Mouse (Mus musculus) layer of hippocampus, postnatal 10 days (tissue): ENCODE results near the gene Snai3. TPM values are rescaled to one million over a fixed set of nuclear protein-coding genes. Genes with fewer than 3 reads are reported as not detected.

Experiments
- DNase-seq, 2 experiments: peaks; one replicate each; pipeline ENCODE4 v3.0.0; 2021; ENCODE audit warnings: low spot score in 2 of 2
- microRNA-seq, 2 experiments: library from miRNA; unstranded; fragments of <30 nt; microRNA quantifications; one replicate each; pipeline ENCODE4 v1.2.0; 2021
- total RNA-seq, 2 experiments: library from RNA; stranded (reverse); gene quantifications; 2 replicates each; pipeline ENCODE4 v1.2.3; 2021

The Snai3 gene
- total RNA-seq, 2 experiments from 2014 or later = not detected

- DNase-seq = no peak
Measured at GRCm38 (mm10) chr8:122431694-122432442, 28.7 kb downstream of the Snai3 start.

DNA sequence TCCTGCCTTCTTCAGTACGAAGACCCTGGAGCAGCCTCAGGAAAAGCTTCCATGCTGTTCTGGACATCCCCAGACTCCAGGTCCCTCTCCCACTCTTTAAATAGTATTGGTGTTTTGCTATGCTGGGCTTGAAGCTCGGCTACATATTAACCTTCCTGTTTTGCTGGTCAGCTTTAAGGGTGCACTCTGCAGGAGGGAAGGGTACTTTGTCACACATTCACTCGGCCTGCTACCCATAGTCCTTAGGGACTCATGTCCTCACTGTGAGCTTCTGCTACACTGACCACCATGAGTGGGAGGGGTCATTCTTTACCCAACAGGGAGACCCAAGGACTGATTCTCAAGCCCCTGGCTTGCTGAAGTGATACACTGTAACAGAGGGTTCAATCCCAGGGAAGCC, 29.9 kb downstream of the Snai3 start:
- no peak for DNase-seq

DNA sequence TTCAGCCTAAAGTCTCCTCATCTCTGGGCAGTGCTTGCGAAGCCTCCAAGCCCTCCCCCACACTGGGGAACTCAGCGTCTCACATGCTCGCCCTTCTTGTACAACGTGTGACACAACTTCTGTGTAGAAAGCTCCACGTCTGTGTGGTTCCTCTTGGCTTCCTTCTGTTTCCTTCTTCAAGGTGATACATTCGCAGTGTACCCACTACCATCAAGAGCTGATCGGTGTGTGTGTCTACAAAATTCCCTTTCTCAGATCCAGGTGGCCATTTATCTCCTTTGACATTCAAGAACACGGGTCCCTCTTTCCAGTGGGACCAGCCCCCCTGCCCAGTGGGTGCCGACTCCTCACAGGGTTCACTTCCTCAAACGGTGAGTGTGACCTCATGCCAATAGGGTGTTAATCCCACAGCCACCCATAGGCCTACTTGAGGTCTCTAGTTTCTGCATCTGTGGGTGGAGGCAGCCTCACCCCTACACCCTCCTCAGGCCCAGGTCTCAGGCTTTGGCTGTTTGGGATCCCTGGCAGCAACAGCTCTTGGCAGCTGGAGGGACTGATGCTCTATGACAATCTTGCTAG, 30.4 kb downstream of the Snai3 start:
- no peak for DNase-seq

DNA sequence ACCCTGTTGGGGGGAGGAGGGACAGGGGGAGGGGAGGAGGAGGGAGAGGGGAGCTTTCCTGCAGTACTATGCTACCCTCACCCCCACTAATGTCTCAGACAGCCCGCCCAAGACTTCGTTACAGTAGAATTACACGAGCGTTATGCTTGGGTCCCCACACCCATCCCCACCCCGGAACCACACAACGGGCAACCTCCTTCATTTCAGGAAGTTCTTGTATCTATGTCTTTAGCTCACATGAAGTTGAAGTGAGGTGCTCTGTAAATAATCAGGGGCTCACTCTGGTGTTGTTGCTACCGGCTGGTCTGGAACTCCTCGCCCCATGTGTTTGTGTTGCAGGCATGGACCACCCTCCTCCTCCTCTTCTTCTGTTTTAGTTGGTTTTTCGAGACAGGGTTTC, 32.4 kb downstream of the Snai3 start:
- no peak for DNase-seq

GRCm38 (mm10) chr8:122427607-122428006, 32.9 kb downstream of the Snai3 start:
- no peak for DNase-seq

GRCm38 (mm10) chr8:122426145-122426544, 34.4 kb downstream of the Snai3 start:
- no peak for DNase-seq

DNA sequence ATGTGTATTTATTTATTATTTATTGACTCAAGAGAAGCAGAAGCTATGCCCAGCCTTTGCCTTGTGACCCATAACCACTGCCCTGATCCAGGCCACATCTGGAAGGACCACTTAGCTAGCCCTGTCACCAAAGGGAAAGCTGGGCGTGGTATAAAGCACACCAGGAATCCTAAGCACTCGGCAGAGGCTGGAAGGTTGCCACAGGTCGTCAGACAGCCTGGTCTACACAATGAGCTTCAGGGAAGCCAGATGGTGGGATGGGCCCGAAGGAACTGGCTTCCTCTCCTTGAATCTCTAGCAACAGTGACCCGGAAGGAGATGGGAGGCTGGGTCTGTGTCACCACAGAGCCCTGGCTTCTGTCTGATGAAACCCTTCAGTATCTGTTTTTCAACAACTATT, 36.9 kb downstream of the Snai3 start:
- no peak for DNase-seq

- DNase-seq = no peak
Measured at GRCm38 (mm10) chr8:122423217-122423616, 37.3 kb downstream of the Snai3 start.

DNA sequence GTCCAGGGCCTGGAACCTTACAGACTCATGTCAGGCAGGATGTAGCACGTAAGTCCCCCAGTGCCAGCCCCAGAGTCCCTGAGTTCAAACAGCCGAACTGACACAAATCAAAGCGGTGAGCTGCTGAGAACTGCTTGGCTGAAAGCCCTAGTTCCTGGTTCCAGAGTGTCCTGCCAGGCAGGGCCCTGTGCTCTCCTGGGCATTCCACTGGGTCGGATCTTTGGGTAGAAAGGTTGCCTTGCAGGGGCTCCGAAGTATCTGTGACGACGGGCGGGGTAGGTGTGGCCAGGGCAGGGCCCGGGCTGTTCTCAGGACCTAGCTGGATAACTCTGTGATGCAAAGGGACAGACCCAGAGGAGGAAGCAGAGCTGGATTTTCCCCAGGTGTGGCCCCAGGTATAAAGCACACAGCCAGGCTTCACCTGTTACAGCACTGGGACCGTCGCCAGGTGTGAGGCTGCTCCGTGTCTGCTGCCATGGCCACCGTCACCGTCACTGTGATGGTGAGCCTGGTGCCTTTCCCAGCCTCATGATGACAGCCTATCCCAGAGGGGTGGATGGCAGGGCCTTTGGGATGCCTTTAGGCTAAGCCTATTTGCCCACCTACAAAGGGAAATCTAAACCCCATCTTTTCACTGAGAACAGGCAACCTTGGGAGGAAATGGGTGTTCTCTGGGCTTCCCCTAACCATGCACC, 39.0 kb downstream of the Snai3 start, which contains the start of gene Il17c:
Il17c (plus strand) TSS at position 645 of the 695 bp plus-strand sequence.
- no peak for DNase-seq

DNA sequence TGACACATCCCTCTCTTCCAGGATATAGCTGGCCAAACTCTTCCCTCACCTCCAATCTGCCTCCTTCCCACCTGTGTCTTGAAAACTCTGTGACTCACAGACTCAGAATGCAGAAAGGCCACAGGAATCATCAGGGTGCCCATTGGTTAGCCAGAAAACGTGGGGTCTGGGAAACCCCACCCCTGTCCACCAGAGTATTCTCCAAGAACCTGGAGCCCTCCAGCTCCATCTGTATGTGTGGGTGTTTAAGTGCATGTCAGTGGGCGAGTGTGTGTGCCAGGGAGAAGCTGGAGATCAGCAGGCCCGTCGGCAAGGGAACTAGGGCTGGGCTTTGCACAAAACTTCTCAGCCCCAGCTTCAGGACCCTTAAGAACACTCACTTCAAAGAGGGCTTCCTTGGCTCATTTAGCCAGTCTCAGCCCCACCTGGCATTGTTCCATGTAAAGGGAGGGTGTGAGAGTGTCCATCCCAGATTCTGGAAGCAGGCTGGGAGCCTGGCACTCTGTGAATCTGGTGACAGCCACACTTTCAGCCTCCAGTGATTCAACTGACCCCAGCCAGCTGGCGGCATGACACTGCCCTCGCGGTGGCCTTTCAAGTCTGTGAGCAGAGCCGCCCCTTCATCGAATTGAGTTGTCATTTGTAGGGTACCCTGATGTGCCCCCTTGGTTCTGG, 40.5 kb downstream of the Snai3 start:
- peak in 1 of 2 experiments; percentile 32 for DNase-seq

GRCm38 (mm10) chr8:122415554-122415953, 45.0 kb downstream of the Snai3 start:
- no peak for DNase-seq

DNA sequence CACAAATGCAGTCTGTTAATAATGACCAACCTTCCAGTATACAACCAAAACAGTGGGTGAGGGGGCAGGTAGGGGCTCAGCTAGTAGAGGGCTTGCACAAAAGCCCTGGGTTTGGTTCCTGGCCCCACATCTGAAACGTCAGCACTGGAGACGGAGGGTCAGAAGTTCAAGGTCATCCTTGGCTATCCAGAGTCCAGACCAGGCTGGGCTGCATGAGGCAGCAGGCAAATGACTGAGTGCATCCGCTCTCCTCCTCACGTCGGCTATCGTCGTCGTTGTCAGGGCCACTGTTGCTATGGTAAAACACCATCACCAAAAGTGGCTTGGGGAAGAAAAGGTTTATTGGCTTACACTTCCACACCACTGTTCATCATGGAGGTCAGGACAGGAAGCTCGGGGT, 46.2 kb downstream of the Snai3 start:
- DNase-seq = no peak

GRCm38 (mm10) chr8:122407678-122408077, 52.9 kb downstream of the Snai3 start:
- no peak for DNase-seq

- DNase-seq = no peak
Measured at GRCm38 (mm10) chr8:122405146-122405805, 55.3 kb downstream of the Snai3 start.

Small RNA genes lying within 50 kb of the gene (microRNA-seq; reads per million reads assigned to microRNA genes)
- gene Gm24366 = 0 reads per million in 2 experiments

Other genes with a start within 250 kb of the Snai3 start
- 10 to 100 TPM; 25.7 to 27.2 TPM for gene Zfpm1, start 178.6 kb downstream of the Snai3 start, total RNA-seq
- 1 to 10 TPM in 1 of 2 experiments, under 1 TPM in 1; 0.83 to 1.3 TPM for gene Trhr2, start 100.0 kb downstream of the Snai3 start, total RNA-seq
- gene Zc3h18, start 84.1 kb downstream of the Snai3 start, total RNA-seq = 10 to 100 TPM; 37.4 TPM
- gene Il17c, start 38.7 kb downstream of the Snai3 start, total RNA-seq = not detected
- gene Cyba, start 27.8 kb downstream of the Snai3 start, total RNA-seq = 10 to 100 TPM; 11.6 to 12.8 TPM
- gene Mvd, start 17.3 kb downstream of the Snai3 start, total RNA-seq = 10 to 100 TPM; 50.9 to 56.4 TPM
- gene Rnf166, start 15.3 kb upstream of the Snai3 start, total RNA-seq = 10 to 100 TPM; 19.7 to 23.5 TPM
- 10 to 100 TPM; 35.1 to 36.0 TPM for gene Ctu2, start 15.4 kb upstream of the Snai3 start, total RNA-seq
- 1 to 10 TPM; 8.2 to 8.9 TPM for gene Piezo1, start 90.6 kb upstream of the Snai3 start, total RNA-seq
- gene Cdt1, start 107.3 kb upstream of the Snai3 start, total RNA-seq = 1 to 10 TPM; 3.0 to 5.0 TPM
- 10 to 100 TPM; 91.6 to 94.0 TPM for gene Aprt, start 116.2 kb upstream of the Snai3 start, total RNA-seq
- 10 to 100 TPM; 10.6 to 10.7 TPM for gene Galns, start 150.7 kb upstream of the Snai3 start, total RNA-seq
- gene Trappc2l, start 150.9 kb upstream of the Snai3 start, total RNA-seq = 10 to 100 TPM; 75.6 to 79.9 TPM
- gene Pabpn1l, start 162.0 kb upstream of the Snai3 start, total RNA-seq = not detected
- 10 to 100 TPM; 23.4 to 25.7 TPM for gene Cbfa2t3, start 238.4 kb upstream of the Snai3 start, total RNA-seq